Mouse (Mus musculus) neural tube, embryonic 12.5 days (tissue): ENCODE measurements around the gene Dbr1. TPM values are rescaled to one million over a fixed set of nuclear protein-coding genes. Genes with fewer than 3 reads are reported as not detected.

Source experiments
- ATAC-seq: fragments of 200-750 bp; cut with Nextera tagmentation; 2 replicates; pipeline ENCODE4 v1.8.0; 2017; ENCODE audit warnings: low read depth, mild to moderate bottlenecking, moderate TSS enrichment, moderate library complexity; ENCODE audit not compliant: low FRiP score
- H3K27ac ChIP-seq: fragments of 300-500 bp; sonication (generic); 2 replicates; pipeline ENCODE4 v1.5.1; 2016
- H3K27me3 ChIP-seq: fragments of 300-500 bp; sonication (generic); replicated peaks from 2 replicates; pipeline ENCODE4 v1.6.1; 2016; ENCODE audit warnings: mild to moderate bottlenecking
- H3K36me3 ChIP-seq: fragments of 300-500 bp; sonication (generic); 2 replicates; pipeline ENCODE4 v1.6.1; 2016; ENCODE audit warnings: mild to moderate bottlenecking
- H3K4me1 ChIP-seq: fragments of 300-500 bp; sonication (generic); 2 replicates; pipeline ENCODE4 v1.6.1; 2016
- H3K4me2 ChIP-seq: fragments of 300-500 bp; sonication (generic); replicated peaks from 2 replicates; pipeline ENCODE4 v1.6.1; 2016; ENCODE audit warnings: mild to moderate bottlenecking
- H3K4me3 ChIP-seq: fragments of 300-500 bp; sonication (generic); 2 replicates; pipeline ENCODE4 v1.5.1; 2016
- H3K9ac ChIP-seq: fragments of 300-500 bp; sonication (generic); 2 replicates; pipeline ENCODE4 v1.6.1; 2016; ENCODE audit warnings: mild to moderate bottlenecking
- H3K9me3 ChIP-seq: fragments of 300-500 bp; sonication (generic); 2 replicates; pipeline ENCODE4 v1.6.1; 2016; ENCODE audit warnings: mild to moderate bottlenecking
- WGBS: fragments of 180-500 bp; shearing (Covaris S2); methylation state at CpG from one replicate; pipeline ENCODE4 v1.1.7; 2016; 5-methylcytosine and 5-hydroxymethylcytosine counted together
- polyA plus RNA-seq: library from polyadenylated mRNA; unstranded; fragments of >200 nt; fragmentation: Nextera tagmentation; extraction: Ambion mirVana; gene quantifications from 2 replicates; pipeline ENCODE4 v1.2.1, GENCODE M21; 2016

The Dbr1 gene
- polyA plus RNA-seq, 1 experiment from 2014 or later: 28.8 TPM

DNA sequence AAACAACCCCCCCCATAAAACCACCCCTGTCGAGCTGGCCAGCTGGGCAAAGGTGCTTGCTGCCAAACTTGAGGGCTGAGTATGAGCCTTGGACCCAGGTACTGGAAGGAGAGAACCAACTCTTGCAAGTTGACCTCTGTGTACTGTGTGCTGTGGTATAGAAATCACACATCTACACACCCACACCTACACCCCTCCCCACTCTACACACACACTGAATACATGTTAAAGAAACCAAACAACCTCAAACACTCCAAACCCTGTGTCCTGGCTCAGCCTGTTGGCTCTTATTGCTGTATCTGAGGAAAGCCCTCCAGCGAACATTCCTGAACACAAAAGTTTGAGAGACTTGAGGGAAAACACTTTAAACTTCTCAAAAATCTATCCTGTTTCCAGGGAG is 47.4 kb downstream of the Dbr1 start:
- Histone ChIP-seq H3K9me3 (no peaks in the 10 kb centered on the region), H3K4me2 (no peak overlapping the region), H3K4me3 (no peak overlapping the region), H3K36me3 (no peaks in the 10 kb centered on the region), H3K27ac (no peak overlapping the region), H3K4me1 (no peaks in the 10 kb centered on the region), H3K27me3 (no peaks in the 10 kb centered on the region), H3K9ac (no peak overlapping the region)
- 63% methylated on average over 2 of the region's 2 CpGs for WGBS
- no peak for ATAC-seq

DNA sequence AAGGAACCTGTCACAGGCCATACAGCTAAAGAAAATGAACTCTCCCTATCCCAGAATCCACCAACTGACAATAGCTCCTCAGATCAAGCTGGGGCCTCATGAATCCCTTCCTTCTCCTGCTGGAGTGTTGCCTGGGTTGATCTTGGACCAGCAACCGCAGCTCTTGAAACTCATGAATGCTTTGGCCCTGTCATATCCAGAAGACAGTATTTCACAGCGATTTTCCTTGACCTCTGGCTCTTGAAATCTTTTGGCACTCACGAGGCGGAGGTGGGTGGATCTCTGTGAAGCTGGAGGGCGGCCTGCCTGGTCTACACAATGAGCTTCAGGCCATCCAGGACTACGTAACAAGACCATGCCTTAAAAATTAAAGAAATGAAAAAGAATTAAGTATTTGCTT is 48.5 kb downstream of the Dbr1 start:
- H3K27ac ChIP-seq: no peak overlapping the region
- ATAC-seq: no peak
- H3K9ac ChIP-seq: no peak overlapping the region
- H3K4me3 ChIP-seq: no peak overlapping the region
- H3K4me1 ChIP-seq: peaks cover 3% of the 10 kb centered on the region
- no peak overlapping the region for H3K4me2 ChIP-seq
- WGBS: 80% methylated on average over 6 of the region's 6 CpGs
- no peaks in the 10 kb centered on the region for H3K9me3 ChIP-seq
- no peaks in the 10 kb centered on the region for H3K27me3 ChIP-seq
- no peaks in the 10 kb centered on the region for H3K36me3 ChIP-seq

DNA sequence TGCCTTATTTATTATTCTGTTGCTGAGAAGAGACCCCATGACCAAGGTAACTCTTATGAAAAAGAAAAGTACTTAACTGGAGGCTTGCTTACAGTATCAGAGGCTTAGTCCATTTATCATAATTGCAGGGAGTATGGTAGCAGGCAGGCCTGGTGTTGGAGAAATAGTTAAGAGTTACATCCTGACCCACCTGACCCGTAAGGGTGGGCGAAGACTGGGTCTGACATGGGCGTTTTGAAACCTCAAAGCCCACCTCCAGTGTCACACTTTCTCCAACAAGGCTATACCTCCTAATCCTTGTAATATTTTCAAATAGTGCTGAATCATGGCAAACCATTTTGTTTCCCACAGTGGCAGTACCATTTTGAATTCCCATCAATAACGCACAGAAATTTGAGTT is 53.0 kb downstream of the Dbr1 start:
- 73% methylated on average over 4 of the region's 4 CpGs for WGBS
- H3K4me2 ChIP-seq: peak overlapping the region; percentile 80
- no peak overlapping the region for H3K4me3 ChIP-seq
- no peaks in the 10 kb centered on the region for H3K9me3 ChIP-seq
- H3K27ac ChIP-seq: no peak overlapping the region
- no peaks in the 10 kb centered on the region for H3K27me3 ChIP-seq
- H3K9ac ChIP-seq: no peak overlapping the region
- H3K4me1 ChIP-seq: peaks cover 25% of the 10 kb centered on the region
- no peak for ATAC-seq
- H3K36me3 ChIP-seq: no peaks in the 10 kb centered on the region; the same call in 1 of the 2 replicates

DNA sequence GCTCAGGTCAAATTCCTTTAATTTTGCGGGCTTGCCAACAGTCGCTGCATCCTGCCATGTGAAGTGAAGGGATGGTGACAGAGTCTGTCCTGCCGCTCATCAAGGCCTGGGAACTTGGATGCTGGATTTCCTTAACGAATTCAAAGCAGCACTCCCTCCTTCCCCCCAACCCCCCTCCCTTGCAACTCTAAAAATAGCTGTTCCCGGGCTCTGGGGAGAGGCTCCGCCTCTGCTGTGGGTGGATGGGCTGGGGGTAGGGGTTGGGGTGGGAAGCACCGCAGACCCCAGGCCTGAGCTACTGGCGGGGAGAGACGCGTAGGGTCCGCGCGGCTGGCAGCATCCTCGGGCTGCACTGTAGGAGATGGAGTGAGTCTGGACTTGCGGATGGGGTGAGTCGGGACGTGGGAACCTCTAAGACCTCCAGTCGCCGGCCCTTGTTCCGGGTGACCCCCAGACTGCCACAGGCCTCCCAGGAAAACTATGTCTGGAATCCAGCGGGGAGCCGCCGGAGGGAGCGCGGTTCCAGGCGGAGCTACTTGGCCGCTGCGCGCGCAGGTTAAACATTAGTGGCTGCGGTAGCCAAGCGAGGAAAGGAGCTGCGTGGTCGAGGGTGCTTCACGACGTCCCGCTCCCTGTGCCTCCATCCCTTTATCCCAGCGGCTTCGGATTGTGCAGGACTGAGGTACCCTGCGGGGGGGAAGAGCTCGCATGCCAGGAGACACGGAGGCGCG is 53.8 kb downstream of the Dbr1 start, which contains the start of gene Dzip1l:
TSS of gene Dzip1l (plus strand) at position 216 of the 731 bp plus-strand sequence.
- peaks cover 5% of the 10 kb centered on the region for H3K36me3 ChIP-seq
- no peaks in the 10 kb centered on the region for H3K27me3 ChIP-seq
- no peaks in the 10 kb centered on the region for H3K9me3 ChIP-seq
- peak within 1 kb of the TSS; percentile 75 for H3K9ac ChIP-seq
- H3K4me3 ChIP-seq: peak within 1 kb of the TSS; percentile 58
- under 1% methylated on average over 44 of the region's 44 CpGs for WGBS
- peaks cover 25% of the 10 kb centered on the region for H3K4me1 ChIP-seq
- H3K27ac ChIP-seq: peak within 1 kb of the TSS; percentile 8; the same call in 1 of the 2 replicates
- H3K4me2 ChIP-seq: peak within 1 kb of the TSS; percentile 80
- ATAC-seq: peak; percentile 89

DNA sequence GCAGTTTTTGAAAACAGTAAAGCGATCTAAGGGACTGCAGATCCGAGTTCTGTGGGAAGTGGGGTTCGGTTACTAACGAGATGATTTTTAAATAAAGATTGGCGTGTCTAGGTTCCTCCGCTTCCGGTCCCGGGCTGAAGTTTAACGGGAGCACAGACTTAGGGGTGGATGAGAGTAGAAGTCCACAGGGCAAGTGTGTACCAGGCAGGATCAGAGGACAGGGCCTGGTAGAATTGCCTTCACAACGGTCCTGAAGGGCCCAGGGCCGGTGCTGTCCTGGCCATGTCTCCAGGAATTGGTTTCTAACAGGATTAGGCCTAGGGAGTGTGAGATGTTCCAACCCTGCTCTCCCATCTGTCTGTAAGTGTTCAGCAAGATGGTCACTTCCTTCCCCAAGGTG is 54.5 kb downstream of the Dbr1 start:
- Histone ChIP-seq H3K36me3 (peaks cover 5% of the 10 kb centered on the region), H3K27me3 (no peaks in the 10 kb centered on the region), H3K4me1 (peaks cover 25% of the 10 kb centered on the region), H3K4me2 (peak overlapping the region; percentile 80), H3K4me3 (peak overlapping the region; percentile 58), H3K9ac (peak overlapping the region; percentile 75), H3K27ac (no peak overlapping the region), H3K9me3 (no peaks in the 10 kb centered on the region)
- WGBS: 1% methylated on average over 11 of the region's 11 CpGs
- peak; percentile 35 for ATAC-seq

DNA sequence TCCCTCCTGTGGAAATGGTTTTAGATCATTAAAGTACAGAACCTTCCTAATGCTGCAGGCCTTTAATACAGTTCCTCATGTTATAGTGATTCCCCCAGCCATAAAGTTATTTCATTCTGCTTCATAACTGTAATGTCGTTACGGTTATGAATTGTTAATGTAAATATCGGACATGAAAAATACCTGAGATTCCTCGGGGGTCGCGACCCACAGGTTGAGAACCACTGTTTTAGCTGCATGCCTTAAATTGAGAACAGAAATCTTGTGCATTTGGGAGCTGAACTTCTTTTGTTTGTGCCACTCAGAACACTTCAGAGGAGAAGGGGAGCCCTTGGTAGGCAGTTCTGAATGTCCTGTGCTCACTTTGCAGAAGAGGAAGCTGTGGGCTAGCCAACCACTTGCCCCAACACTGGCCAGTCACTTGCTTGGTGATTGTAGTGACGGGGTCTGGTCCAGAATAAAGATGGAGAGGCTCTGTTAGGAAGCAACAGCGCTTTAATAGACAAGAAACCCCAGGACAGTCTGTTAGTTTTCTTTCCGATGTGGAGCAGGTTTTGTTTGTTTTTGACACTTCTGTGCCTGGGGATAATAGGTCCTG is 55.0 kb downstream of the Dbr1 start:
- no peaks in the 10 kb centered on the region for H3K9me3 ChIP-seq
- no peaks in the 10 kb centered on the region for H3K27me3 ChIP-seq
- 52% methylated on average over 9 of the region's 9 CpGs for WGBS
- H3K9ac ChIP-seq: peak overlapping the region; percentile 75; the same call in 1 of the 2 replicates
- peak overlapping the region; percentile 80 for H3K4me2 ChIP-seq
- no peak for ATAC-seq
- H3K27ac ChIP-seq: no peak overlapping the region
- peaks cover 25% of the 10 kb centered on the region for H3K4me1 ChIP-seq
- peaks cover 5% of the 10 kb centered on the region for H3K36me3 ChIP-seq
- peak overlapping the region; percentile 58 for H3K4me3 ChIP-seq

DNA sequence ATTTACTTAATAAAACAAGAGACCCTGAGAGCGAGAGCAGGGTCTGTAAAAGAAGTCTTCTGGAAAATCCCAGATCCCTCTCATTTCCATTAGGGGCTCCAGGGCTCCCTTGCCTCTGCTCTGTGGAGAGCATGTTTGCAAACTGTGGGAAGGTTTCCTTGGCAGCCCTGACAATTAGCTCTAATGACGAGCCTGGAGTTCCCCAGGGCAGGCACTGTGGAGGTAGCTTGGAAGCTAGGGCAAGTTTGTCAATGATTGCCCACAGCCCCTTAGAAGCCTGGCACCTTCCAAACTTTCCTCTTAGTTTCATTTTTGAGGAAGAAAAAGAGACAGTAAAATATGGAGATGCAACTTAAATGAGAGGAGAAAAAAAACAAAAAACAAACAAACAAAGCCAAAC is 56.2 kb downstream of the Dbr1 start:
- H3K27ac ChIP-seq: no peak overlapping the region
- H3K36me3 ChIP-seq: peaks cover 9% of the 10 kb centered on the region
- no peak overlapping the region for H3K4me3 ChIP-seq
- ATAC-seq: no peak
- H3K9ac ChIP-seq: no peak overlapping the region
- no peaks in the 10 kb centered on the region for H3K27me3 ChIP-seq
- peak overlapping the region; percentile 80 for H3K4me2 ChIP-seq
- 34% methylated on average over 2 of the region's 2 CpGs for WGBS
- H3K9me3 ChIP-seq: no peaks in the 10 kb centered on the region
- H3K4me1 ChIP-seq: peaks cover 25% of the 10 kb centered on the region

DNA sequence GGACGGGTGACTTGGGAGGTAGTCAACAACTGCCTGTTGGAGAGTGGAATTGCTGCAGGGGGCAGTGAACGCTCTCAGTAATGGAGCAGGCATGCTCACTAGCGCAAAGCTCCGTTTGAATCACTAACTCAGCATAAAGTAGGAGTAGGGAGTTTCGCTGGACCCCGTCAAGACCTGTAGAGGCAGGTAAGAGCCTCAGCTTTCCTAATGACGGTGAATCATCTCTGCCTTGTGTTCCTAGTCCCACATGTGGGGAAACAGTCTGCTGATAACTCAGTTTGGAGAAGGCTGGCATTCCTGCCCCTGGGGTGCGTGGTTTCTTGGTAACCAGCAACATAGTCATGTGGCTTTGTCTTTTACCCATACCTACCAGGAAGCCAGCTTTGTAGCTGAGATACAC is 56.7 kb downstream of the Dbr1 start:
- ATAC-seq: no peak
- H3K4me2 ChIP-seq: peak overlapping the region; percentile 80
- no peaks in the 10 kb centered on the region for H3K27me3 ChIP-seq
- H3K9me3 ChIP-seq: no peaks in the 10 kb centered on the region
- no peak overlapping the region for H3K4me3 ChIP-seq
- H3K9ac ChIP-seq: peak overlapping the region; percentile 13; the same call in 1 of the 2 replicates
- H3K27ac ChIP-seq: no peak overlapping the region
- WGBS: 39% methylated on average over 8 of the region's 8 CpGs
- peaks cover 10% of the 10 kb centered on the region for H3K36me3 ChIP-seq
- peaks cover 25% of the 10 kb centered on the region for H3K4me1 ChIP-seq

Other genes with a start within 250 kb of the Dbr1 start
- gene Esyt3, start 217.2 kb upstream of the Dbr1 start, polyA plus RNA-seq: 0.10 and 0.34 TPM in 2 replicates
- gene Mras, start 138.4 kb upstream of the Dbr1 start, polyA plus RNA-seq: 27.5 and 30.7 TPM in 2 replicates
- gene Nme9, start 124.3 kb upstream of the Dbr1 start, polyA plus RNA-seq: not detected in 2 replicates
- 45.5 and 46.1 TPM in 2 replicates for gene Armc8, start 6.9 kb upstream of the Dbr1 start, polyA plus RNA-seq
- gene A4gnt, start 36.7 kb downstream of the Dbr1 start, polyA plus RNA-seq: not detected in 2 replicates
- 13.4 and 14.7 TPM in 2 replicates for gene Dzip1l, start 53.7 kb downstream of the Dbr1 start, polyA plus RNA-seq
- gene Cldn18, start 141.5 kb downstream of the Dbr1 start, polyA plus RNA-seq: not detected in 2 replicates